Mouse (Mus musculus) neural tube, embryonic 12.5 days (tissue): Measurements from ENCODE around the gene Olfr110. TPM values are rescaled to one million over a fixed set of nuclear protein-coding genes. Genes with fewer than 3 reads are reported as not detected.

ENCODE experiments used
- polyA plus RNA-seq: library from polyadenylated mRNA; unstranded; fragments of >200 nt; fragmentation: Nextera tagmentation; extraction: Ambion mirVana; gene quantifications from 2 replicates; pipeline ENCODE4 v1.2.1, GENCODE M21; 2016

The Olfr110 gene
- polyA plus RNA-seq, 1 experiment from 2014 or later: not detected

Other genes starting within 250 kb of the Olfr110 start
- not detected in 2 replicates for gene Olfr98, start 228.7 kb upstream of the Olfr110 start, polyA plus RNA-seq
- gene H2-M3, start 222.2 kb upstream of the Olfr110 start, polyA plus RNA-seq: 0.64 and 1.1 TPM in 2 replicates
- not detected in 2 replicates for gene Olfr99, start 209.0 kb upstream of the Olfr110 start, polyA plus RNA-seq
- gene Olfr101, start 188.2 kb upstream of the Olfr110 start, polyA plus RNA-seq: not detected in 2 replicates
- not detected in 2 replicates for gene Olfr102, start 175.4 kb upstream of the Olfr110 start, polyA plus RNA-seq
- not detected in 2 replicates for gene Olfr103, start 152.8 kb upstream of the Olfr110 start, polyA plus RNA-seq
- gene Olfr104-ps, start 132.9 kb upstream of the Olfr110 start, polyA plus RNA-seq: not detected in 2 replicates
- not detected in 2 replicates for gene Olfr105-ps, start 113.4 kb upstream of the Olfr110 start, polyA plus RNA-seq
- not detected in 2 replicates for gene Olfr106-ps, start 102.1 kb upstream of the Olfr110 start, polyA plus RNA-seq
- gene Olfr107, start 93.2 kb upstream of the Olfr110 start, polyA plus RNA-seq: not detected in 2 replicates
- not detected in 2 replicates for gene Olfr108, start 47.0 kb upstream of the Olfr110 start, polyA plus RNA-seq
- gene Olfr109, start 33.6 kb upstream of the Olfr110 start, polyA plus RNA-seq: not detected in 2 replicates
- not detected in 2 replicates for gene H2-M2, start 8.9 kb upstream of the Olfr110 start, polyA plus RNA-seq
- not detected in 2 replicates for gene Olfr111, start 15.6 kb downstream of the Olfr110 start, polyA plus RNA-seq
- not detected in 2 replicates for gene Olfr112, start 77.0 kb downstream of the Olfr110 start, polyA plus RNA-seq
- not detected in 2 replicates for gene Olfr113, start 85.2 kb downstream of the Olfr110 start, polyA plus RNA-seq
- not detected in 2 replicates for gene Olfr114, start 100.3 kb downstream of the Olfr110 start, polyA plus RNA-seq
- not detected in 2 replicates for gene Olfr115, start 134.6 kb downstream of the Olfr110 start, polyA plus RNA-seq
- gene Olfr116, start 134.7 kb downstream of the Olfr110 start, polyA plus RNA-seq: not detected in 2 replicates
- gene Olfr117, start 171.3 kb downstream of the Olfr110 start, polyA plus RNA-seq: not detected in 2 replicates
- not detected in 2 replicates for gene Olfr118, start 174.5 kb downstream of the Olfr110 start, polyA plus RNA-seq
- not detected in 2 replicates for gene Olfr119, start 204.1 kb downstream of the Olfr110 start, polyA plus RNA-seq
- gene Olfr120, start 229.3 kb downstream of the Olfr110 start, polyA plus RNA-seq: not detected in 2 replicates